In the genomic region with DNA sequence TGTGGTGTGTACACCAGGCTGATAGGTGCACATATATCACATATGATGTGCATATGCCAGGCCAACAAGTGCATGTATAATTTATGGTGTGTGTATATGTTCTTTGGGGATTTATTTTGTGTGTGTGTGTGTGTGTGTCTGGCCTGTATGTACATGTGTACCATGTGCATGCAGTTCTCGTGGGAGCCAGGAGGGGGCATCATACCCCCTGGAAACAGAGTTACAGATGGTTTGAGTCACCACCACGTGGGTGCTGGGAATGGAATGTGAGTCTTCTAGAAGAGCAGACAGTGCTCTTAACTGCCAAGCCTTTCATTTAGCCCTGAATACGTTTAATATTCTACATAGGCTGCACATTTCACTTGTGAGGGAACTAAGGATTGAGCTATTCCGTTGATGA, we compare ENCODE assay signal across 22 mouse cellular contexts.
DNase-seq lines count a peak whose midpoint lies in the region; ATAC-seq and TF ChIP-seq lines count a peak whose summit lies in the region.
"Had no signal": no experiment of that assay in that cellular context is flagged by ENCODE, and none has a peak within 500 bp of the region (broad histone marks: within the 10 kb centered on the region; RNA-seq: fewer than 3 reads in every experiment).

No protein-coding gene starts in this region.

- no peak overlapping the region for H3K4me2 ChIP-seq in forebrain, postnatal 0 days (ENCODE audit: low read depth)
- no peak overlapping the region for H3K4me2 ChIP-seq in kidney, postnatal 0 days (ENCODE audit: low read length)
- H3K4me2 ChIP-seq in lung, postnatal 0 days (replicated peaks; ENCODE audit: low read depth, low read length) = no peak overlapping the region
- H3K4me2 ChIP-seq: hindbrain, embryonic 14.5 days; kidney, embryonic 15.5 days; limb, embryonic 12.5 days; neural tube, embryonic 12.5 days had no signal

- peaks cover 6% of the 10 kb centered on the region; the same call in 1 of the 2 replicates for H3K4me1 ChIP-seq in forebrain, postnatal 0 days (ENCODE audit: insufficient read depth)
- peaks cover 56% of the 10 kb centered on the region for H3K4me1 ChIP-seq in forebrain, embryonic 10.5 days
- no peaks in the 10 kb centered on the region for H3K4me1 ChIP-seq in kidney, postnatal 0 days (replicated peaks; ENCODE audit: insufficient read depth, low read length)
- H3K4me1 ChIP-seq in lung, postnatal 0 days (ENCODE audit: insufficient read depth, low read depth, low read length) = no peaks in the 10 kb centered on the region

- H3K9ac ChIP-seq in forebrain, postnatal 0 days = no peak overlapping the region
- no peak overlapping the region for H3K9ac ChIP-seq in kidney, postnatal 0 days (ENCODE audit: low read depth, low read length)
- no peak overlapping the region for H3K9ac ChIP-seq in lung, postnatal 0 days (replicated peaks; ENCODE audit: low read depth)
- H3K9ac ChIP-seq: hindbrain, embryonic 14.5 days; kidney, embryonic 15.5 days; limb, embryonic 12.5 days; neural tube, embryonic 12.5 days had no signal

- no peaks in the 10 kb centered on the region for H3K36me3 ChIP-seq in forebrain, postnatal 0 days (ENCODE audit: insufficient read depth)
- H3K36me3 ChIP-seq in forebrain, embryonic 10.5 days (replicated peaks) = no peaks in the 10 kb centered on the region
- no peaks in the 10 kb centered on the region for H3K36me3 ChIP-seq in kidney, postnatal 0 days (ENCODE audit: insufficient read depth, low read length)
- no peaks in the 10 kb centered on the region for H3K36me3 ChIP-seq in lung, postnatal 0 days (ENCODE audit: insufficient read depth, low read length)
- H3K36me3 ChIP-seq: embryonic facial prominence, embryonic 10.5 days; kidney, embryonic 15.5 days; limb, embryonic 12.5 days; neural tube, embryonic 12.5 days had no signal

- no peak overlapping the region for H3K4me3 ChIP-seq in forebrain, postnatal 0 days (ENCODE audit: low read depth, low read length)
- no peak overlapping the region for H3K4me3 ChIP-seq in forebrain, embryonic 10.5 days
- H3K4me3 ChIP-seq in kidney, postnatal 0 days (replicated peaks; ENCODE audit: low read depth, low read length) = no peak overlapping the region
- H3K4me3 ChIP-seq in lung, postnatal 0 days (ENCODE audit: low read depth, low read length) = no peak overlapping the region
- H3K4me3 ChIP-seq: embryonic facial prominence, embryonic 10.5 days; kidney, embryonic 15.5 days; limb, embryonic 12.5 days; megakaryocyte, embryonic 14.5 days; neural tube, embryonic 12.5 days had no signal

- TF ChIP-seq CTCF in forebrain, postnatal 0 days (IDR thresholded peaks at IDR 0.05; ENCODE audit: low read depth) = peak; percentile 20; the same call in 1 of the 2 replicates
- peak; percentile 24; the same call in 1 of the 2 replicates for TF ChIP-seq CTCF in kidney, postnatal 0 days (IDR thresholded peaks at IDR 0.05; ENCODE audit: low read depth)
- TF ChIP-seq CTCF in lung, postnatal 0 days (IDR thresholded peaks at IDR 0.05) = peak; percentile 32; the same call in 1 of the 2 replicates
- peak; percentile 23; the same call in 1 of the 2 replicates for TF ChIP-seq CTCF in brain, embryonic 14.5 days (IDR thresholded peaks at IDR 0.05; ENCODE audit: borderline replicate concordance, extremely low read depth, insufficient read depth, insufficient read length)

- H3K9me3 ChIP-seq in forebrain, postnatal 0 days (ENCODE audit: low read length) = no peaks in the 10 kb centered on the region
- H3K9me3 ChIP-seq in forebrain, embryonic 10.5 days = peaks cover 3% of the 10 kb centered on the region; the same call in 1 of the 2 replicates
- no peaks in the 10 kb centered on the region for H3K9me3 ChIP-seq in kidney, postnatal 0 days (replicated peaks; ENCODE audit: low read length)
- H3K9me3 ChIP-seq in lung, postnatal 0 days (ENCODE audit: low read length) = no peaks in the 10 kb centered on the region
- H3K9me3 ChIP-seq: embryonic facial prominence, embryonic 10.5 days; kidney, embryonic 15.5 days; limb, embryonic 12.5 days; neural tube, embryonic 12.5 days had no signal

- ATAC-seq in forebrain, postnatal 0 days = no peak
- ATAC-seq in kidney, postnatal 0 days (replicated peaks; ENCODE audit: low FRiP score, low read depth) = no peak
- no peak for ATAC-seq in lung, postnatal 0 days
- ATAC-seq: activated CD4-positive, CD25-positive, alpha-beta regulatory T cell, adult 4 months; forebrain, embryonic 16.5 days had no signal

- H3K27ac ChIP-seq in forebrain, postnatal 0 days (ENCODE audit: low read depth, low read length) = no peak overlapping the region
- no peak overlapping the region for H3K27ac ChIP-seq in forebrain, embryonic 10.5 days
- no peak overlapping the region for H3K27ac ChIP-seq in kidney, postnatal 0 days
- no peak overlapping the region for H3K27ac ChIP-seq in lung, postnatal 0 days (ENCODE audit: low read length)
- H3K27ac ChIP-seq: hindbrain, embryonic 14.5 days; kidney, embryonic 15.5 days; limb, embryonic 12.5 days; neural tube, embryonic 12.5 days had no signal

- no peak for DNase-seq in forebrain, postnatal 0 days
- no peak for DNase-seq in forebrain, embryonic 10.5 days (ENCODE audit: extremely low spot score, low spot score)
- no peak for DNase-seq in kidney, postnatal 0 days (ENCODE audit: low spot score)
- DNase-seq in kidney, postnatal 14 days = no peak
- no peak for DNase-seq in lung, postnatal 0 days (ENCODE audit: low spot score)
- no peak for DNase-seq in lung, postnatal 10 days
- DNase-seq in brain, embryonic 14.5 days (ENCODE audit: low read depth) = no peak
- no peak for DNase-seq in embryo, embryonic 10.5 days (ENCODE audit: low spot score)
- DNase-seq: adrenal gland, postnatal 10 days; cerebellum, adult 9-10 months; gastrocnemius, postnatal 36 days; midbrain, embryonic 14.5 days; right cerebral cortex, postnatal 14 days; thymus, postnatal 14 days had no signal

- WGBS in forebrain, postnatal 0 days = 83% methylated on average over 4 of the region's 4 CpGs
- 87% methylated on average over 4 of the region's 4 CpGs for WGBS in forebrain, embryonic 10.5 days
- 80% methylated on average over 4 of the region's 4 CpGs for WGBS in kidney, postnatal 0 days
- WGBS in lung, postnatal 0 days = 74% methylated on average over 4 of the region's 4 CpGs

- no peak for TF ChIP-seq EP300 in lung, postnatal 0 days (IDR thresholded peaks at IDR 0.05)

- H3K27me3 ChIP-seq in forebrain, postnatal 0 days (ENCODE audit: insufficient read depth, low read length) = no peaks in the 10 kb centered on the region
- peaks cover 44% of the 10 kb centered on the region for H3K27me3 ChIP-seq in forebrain, embryonic 10.5 days (ENCODE audit: poor library complexity, severe bottlenecking)
- H3K27me3 ChIP-seq in kidney, postnatal 0 days (ENCODE audit: insufficient read depth, low read length) = no peaks in the 10 kb centered on the region
- no peaks in the 10 kb centered on the region for H3K27me3 ChIP-seq in lung, postnatal 0 days (replicated peaks; ENCODE audit: insufficient read depth, low read length)

- TF ChIP-seq POLR2A in brain, embryonic 14.5 days (IDR thresholded peaks at IDR 0.05; ENCODE audit: borderline replicate concordance, extremely low read depth, insufficient read depth, insufficient read length, poor library complexity, severe bottlenecking) = no peak
